Mouse (Mus musculus): ENCODE data around the gene Slc5a11. TPM values are rescaled to one million over a fixed set of nuclear protein-coding genes. Genes with fewer than 3 reads are reported as not detected.

The Slc5a11 gene
- polyA plus RNA-seq, 1 experiment, result not detected

DNA sequence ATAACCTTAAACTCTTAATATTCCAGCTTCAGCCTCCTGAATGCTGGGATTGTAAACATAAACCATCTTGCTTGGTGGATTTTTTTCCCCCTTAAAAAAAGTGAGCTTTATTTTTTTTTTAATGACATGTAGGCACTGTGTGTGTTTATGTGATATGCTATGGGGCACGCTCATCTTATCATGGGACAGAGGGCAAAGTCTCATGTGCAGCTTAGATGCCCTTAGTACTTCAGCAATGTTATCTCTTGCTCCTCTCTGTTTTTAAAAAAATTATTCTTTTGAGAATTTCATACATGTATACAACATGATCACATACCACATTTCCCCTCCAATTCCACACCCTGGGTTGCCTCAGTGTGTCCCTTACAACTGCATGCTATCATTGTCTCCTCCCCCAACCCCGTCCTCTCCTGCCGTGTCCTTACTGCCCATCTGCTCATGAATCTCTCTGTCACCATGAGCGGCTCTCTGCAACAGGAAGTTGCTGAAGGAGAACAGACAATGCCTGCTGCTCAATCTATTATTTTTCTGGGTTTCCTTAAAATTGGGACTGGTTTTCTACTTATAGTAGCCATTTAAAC lies 32.0 kb downstream of the Slc5a11 start:
- no peak overlapping the region for H3K27ac ChIP-seq (ENCODE audit: insufficient read depth, low read depth, low read length)
- H3K4me3 ChIP-seq (ENCODE audit: insufficient read depth, low read depth, low read length), result no peak overlapping the region
- TF ChIP-seq CTCF (IDR thresholded peaks at IDR 0.05; ENCODE audit: insufficient read depth, low read depth, low read length), result no peak
- TF ChIP-seq POLR2A (IDR thresholded peaks at IDR 0.05; ENCODE audit: insufficient read depth, low read depth, low read length), result no peak
- no peaks in the 10 kb centered on the region for H3K4me1 ChIP-seq (ENCODE audit: control insufficient read depth, insufficient read depth, low read length)
- 87% methylated on average over 4 of the region's 4 CpGs for WGBS

DNA sequence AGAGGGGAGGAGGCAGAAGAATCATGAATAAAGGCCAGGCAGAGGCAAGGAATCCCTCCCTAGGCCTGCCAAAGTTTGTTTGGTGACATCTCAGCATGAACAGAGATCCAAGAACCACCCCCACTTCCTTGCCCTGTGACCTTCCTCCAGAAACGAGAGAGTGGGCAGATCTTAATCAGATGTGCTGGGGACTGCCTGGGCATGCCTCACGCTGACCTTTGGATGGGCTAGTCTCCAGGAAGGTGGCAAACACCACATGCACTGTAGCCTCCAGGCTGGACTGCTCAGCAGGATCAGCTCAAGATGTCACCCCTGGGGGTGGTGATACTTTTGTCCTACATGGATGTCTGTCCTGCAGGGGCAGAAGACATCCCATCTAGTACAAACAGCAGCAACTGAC lies 33.6 kb downstream of the Slc5a11 start:
- H3K27ac ChIP-seq (ENCODE audit: insufficient read depth, low read depth, low read length), result no peak overlapping the region
- WGBS, result 42% methylated on average over 2 of the region's 2 CpGs
- H3K4me1 ChIP-seq (ENCODE audit: control insufficient read depth, insufficient read depth, low read length), result no peaks in the 10 kb centered on the region
- no peak overlapping the region for H3K4me3 ChIP-seq (ENCODE audit: insufficient read depth, low read depth, low read length)
- no peak for TF ChIP-seq CTCF (IDR thresholded peaks at IDR 0.05; ENCODE audit: insufficient read depth, low read depth, low read length)
- TF ChIP-seq POLR2A (IDR thresholded peaks at IDR 0.05; ENCODE audit: insufficient read depth, low read depth, low read length), result no peak

DNA sequence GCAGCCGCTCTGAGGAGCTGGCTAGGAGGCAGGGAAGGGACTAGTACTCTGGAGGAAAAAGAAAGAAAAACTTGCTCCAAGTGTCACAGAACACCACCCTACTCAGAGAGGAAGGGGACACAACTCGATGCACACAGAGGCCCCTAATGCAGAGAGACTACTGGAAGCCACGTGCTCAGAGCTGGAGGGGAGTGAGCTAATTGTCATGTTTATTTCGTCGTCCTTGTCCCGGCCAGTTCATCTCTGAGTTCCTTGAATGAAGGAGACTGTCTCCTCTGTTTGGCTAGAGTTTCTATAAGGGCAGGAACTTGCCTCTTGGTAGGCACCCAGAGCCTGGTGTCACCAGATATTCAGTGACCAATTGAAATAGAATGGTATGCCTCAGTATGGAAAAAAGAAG lies 36.8 kb downstream of the Slc5a11 start:
- H3K4me3 ChIP-seq (ENCODE audit: insufficient read depth, low read depth, low read length), result no peak overlapping the region
- 65% methylated on average over 6 of the region's 6 CpGs for WGBS
- TF ChIP-seq CTCF (IDR thresholded peaks at IDR 0.05; ENCODE audit: insufficient read depth, low read depth, low read length) (no peak), POLR2A (IDR thresholded peaks at IDR 0.05; ENCODE audit: insufficient read depth, low read depth, low read length) (no peak)
- H3K4me1 ChIP-seq (ENCODE audit: control insufficient read depth, insufficient read depth, low read length), result no peaks in the 10 kb centered on the region
- H3K27ac ChIP-seq (ENCODE audit: insufficient read depth, low read depth, low read length), result no peak overlapping the region

DNA sequence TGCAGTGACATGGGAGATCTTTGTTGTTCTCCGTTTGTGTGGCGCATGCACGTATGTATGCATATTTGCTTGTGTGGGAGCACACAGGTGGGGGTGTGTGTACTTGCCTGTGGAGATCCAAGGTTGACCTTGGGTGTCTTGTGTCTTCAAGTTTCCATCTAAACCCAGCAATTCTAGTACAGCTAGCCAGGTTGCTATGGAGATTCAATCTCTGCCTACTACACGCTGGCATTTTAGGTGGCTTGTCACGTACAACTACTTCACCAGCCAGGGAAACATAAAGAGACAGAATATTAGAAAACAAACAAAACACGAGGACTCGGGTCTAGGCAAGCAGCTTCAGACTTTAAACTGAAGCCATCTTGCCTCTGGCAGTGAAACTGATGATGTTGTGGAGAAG lies 38.8 kb downstream of the Slc5a11 start:
- TF ChIP-seq CTCF (IDR thresholded peaks at IDR 0.05; ENCODE audit: insufficient read depth, low read depth, low read length), result no peak
- no peak for TF ChIP-seq POLR2A (IDR thresholded peaks at IDR 0.05; ENCODE audit: insufficient read depth, low read depth, low read length)
- no peak overlapping the region for H3K27ac ChIP-seq (ENCODE audit: insufficient read depth, low read depth, low read length)
- no peaks in the 10 kb centered on the region for H3K4me1 ChIP-seq (ENCODE audit: control insufficient read depth, insufficient read depth, low read length)

DNA sequence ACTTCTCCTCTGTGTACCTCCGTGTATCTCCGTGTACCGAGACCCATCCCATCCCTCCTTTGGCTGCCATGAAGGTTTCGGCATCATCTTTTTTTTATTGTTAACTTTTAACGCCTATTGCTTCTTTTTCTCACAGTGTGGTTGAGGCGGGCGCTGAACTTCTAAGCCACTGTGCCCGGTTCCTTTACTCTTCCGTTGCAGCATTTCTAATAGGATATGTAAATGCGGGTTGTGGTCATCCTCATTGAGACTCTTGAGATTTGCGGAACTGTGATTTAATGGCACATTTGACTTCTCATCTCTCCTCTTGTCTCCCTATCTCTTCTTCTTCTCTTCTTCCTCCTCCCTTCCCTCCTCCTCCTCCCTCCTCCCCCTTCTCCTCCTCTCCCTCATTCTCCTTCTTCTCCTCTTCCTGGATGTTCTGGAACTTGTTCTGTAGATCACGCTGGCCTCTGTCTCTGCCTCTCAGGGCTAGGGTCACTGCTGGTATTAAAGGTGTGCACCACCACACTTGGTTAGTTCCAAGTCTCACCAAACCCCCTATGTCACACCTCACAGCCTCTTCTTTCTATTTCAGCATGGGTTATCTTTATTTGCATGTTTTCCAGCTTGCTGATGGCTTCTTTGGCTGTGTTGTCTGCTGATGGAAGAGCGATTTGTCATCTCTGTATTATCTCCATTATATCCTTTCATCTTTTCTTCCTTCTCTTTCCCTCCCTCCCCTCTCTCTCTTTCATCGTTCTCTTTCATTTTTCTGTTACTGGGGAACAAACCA lies 39.8 kb downstream of the Slc5a11 start:
- H3K4me1 ChIP-seq (ENCODE audit: control insufficient read depth, insufficient read depth, low read length), result no peaks in the 10 kb centered on the region
- H3K4me3 ChIP-seq (ENCODE audit: insufficient read depth, low read depth, low read length), result no peak overlapping the region
- H3K27ac ChIP-seq (ENCODE audit: insufficient read depth, low read depth, low read length), result no peak overlapping the region
- TF ChIP-seq POLR2A (IDR thresholded peaks at IDR 0.05; ENCODE audit: insufficient read depth, low read depth, low read length) (no peak), CTCF (IDR thresholded peaks at IDR 0.05; ENCODE audit: insufficient read depth, low read depth, low read length) (no peak)
- WGBS, result 89% methylated on average over 14 of the region's 14 CpGs

More for the DNA sequence above, 38.8 kb downstream of the Slc5a11 start:
- no peak overlapping the region for H3K4me3 ChIP-seq (ENCODE audit: insufficient read depth, low read depth, low read length)
- WGBS, result 61% methylated on average over 7 of the region's 7 CpGs

DNA sequence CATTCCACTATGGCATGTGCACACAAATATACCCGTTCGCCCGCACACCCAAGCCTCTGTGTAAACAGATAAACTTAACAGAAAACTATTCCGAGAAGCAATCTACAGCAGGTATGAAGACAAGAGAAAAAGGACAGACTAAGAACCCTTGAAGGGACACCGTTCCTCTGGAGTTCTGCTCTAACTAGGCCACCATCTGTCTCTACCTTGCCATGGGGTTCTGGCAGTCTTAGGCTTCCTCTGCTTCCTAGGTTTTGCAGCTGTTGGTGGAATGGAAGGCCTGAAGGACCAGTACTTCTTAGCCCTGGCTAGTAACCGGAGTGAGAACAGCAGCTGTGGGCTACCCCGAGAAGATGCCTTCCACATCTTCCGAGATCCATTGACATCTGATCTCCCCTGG lies 43.5 kb downstream of the Slc5a11 start:
- no peak overlapping the region for H3K4me3 ChIP-seq (ENCODE audit: insufficient read depth, low read depth, low read length)
- H3K27ac ChIP-seq (ENCODE audit: insufficient read depth, low read depth, low read length), result no peak overlapping the region
- 97% methylated on average over 8 of the region's 8 CpGs for WGBS
- TF ChIP-seq CTCF (IDR thresholded peaks at IDR 0.05; ENCODE audit: insufficient read depth, low read depth, low read length) (no peak), POLR2A (IDR thresholded peaks at IDR 0.05; ENCODE audit: insufficient read depth, low read depth, low read length) (no peak)
- no peaks in the 10 kb centered on the region for H3K4me1 ChIP-seq (ENCODE audit: control insufficient read depth, insufficient read depth, low read length)

DNA sequence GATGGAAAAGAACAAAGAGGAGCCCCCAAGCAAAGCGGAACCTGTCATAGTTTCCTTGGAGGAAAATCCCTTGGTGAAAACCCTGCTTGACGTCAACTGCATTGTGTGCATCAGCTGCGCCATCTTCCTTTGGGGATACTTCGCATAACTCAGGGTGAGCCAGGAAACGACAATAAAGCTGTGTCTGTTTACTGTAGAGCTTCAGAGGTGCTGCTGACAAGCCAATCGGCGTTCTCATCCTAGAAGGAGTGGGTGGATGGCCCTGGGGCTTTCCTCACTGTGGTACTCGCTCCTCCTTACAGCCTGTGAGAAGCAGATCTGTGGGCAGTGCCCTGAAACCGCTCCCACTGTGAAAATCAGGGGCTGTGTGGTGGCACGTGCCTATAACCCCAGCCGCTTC lies 58.5 kb downstream of the Slc5a11 start:
- H3K4me1 ChIP-seq (ENCODE audit: control insufficient read depth, insufficient read depth, low read length), result no peaks in the 10 kb centered on the region
- WGBS, result 51% methylated on average over 11 of the region's 11 CpGs
- TF ChIP-seq POLR2A (IDR thresholded peaks at IDR 0.05; ENCODE audit: insufficient read depth, low read depth, low read length) (no peak), CTCF (IDR thresholded peaks at IDR 0.05; ENCODE audit: insufficient read depth, low read depth, low read length) (no peak)
- no peak overlapping the region for H3K27ac ChIP-seq (ENCODE audit: insufficient read depth, low read depth, low read length)
- no peak overlapping the region for H3K4me3 ChIP-seq (ENCODE audit: insufficient read depth, low read depth, low read length)

DNA sequence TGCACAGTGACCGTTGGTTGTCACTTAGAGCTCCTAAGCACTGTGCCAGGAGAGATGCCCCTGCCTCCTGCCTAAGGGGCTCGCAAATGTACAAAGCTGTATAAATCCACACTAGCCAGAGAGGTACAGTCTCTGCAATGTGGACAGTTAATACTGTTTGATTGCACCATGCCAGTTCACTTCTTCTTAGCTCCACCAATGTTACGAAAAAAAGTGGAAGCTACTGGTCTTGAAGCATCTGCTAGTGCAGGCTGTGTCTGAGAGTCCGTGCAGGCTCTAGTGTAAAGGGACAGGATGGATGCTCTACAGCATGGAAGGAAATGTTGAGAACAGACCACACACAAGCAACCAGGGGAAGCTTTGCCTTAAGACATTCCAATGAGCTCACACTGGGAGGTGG lies 62.0 kb downstream of the Slc5a11 start:
- Histone ChIP-seq H3K4me3 (ENCODE audit: insufficient read depth, low read depth, low read length) (no peak overlapping the region), H3K4me1 (ENCODE audit: control insufficient read depth, insufficient read depth, low read length) (no peaks in the 10 kb centered on the region), H3K27ac (ENCODE audit: insufficient read depth, low read depth, low read length) (no peak overlapping the region)
- TF ChIP-seq POLR2A (IDR thresholded peaks at IDR 0.05; ENCODE audit: insufficient read depth, low read depth, low read length) (no peak), CTCF (IDR thresholded peaks at IDR 0.05; ENCODE audit: insufficient read depth, low read depth, low read length) (no peak)
- WGBS, result 76% methylated on average over 4 of the region's 4 CpGs

DNA sequence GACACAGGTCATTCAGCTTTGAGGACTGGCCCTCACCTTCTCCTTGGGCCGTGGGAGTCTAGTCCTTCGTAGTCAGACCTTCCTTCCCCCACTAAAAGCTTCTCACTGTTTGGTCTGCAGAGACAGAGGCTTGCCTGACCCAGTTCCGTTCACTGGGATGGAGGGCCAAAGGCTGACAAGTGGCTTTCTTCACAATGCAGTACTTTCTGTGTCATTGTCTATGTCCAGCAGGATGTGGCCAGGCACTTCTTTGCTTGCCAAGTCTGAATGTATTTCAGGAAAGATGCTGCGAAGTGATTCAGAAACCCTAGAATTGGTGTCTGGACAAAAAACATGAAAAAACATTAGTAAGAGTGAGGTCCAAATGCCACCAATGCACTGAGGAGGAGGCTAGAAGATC lies 65.2 kb downstream of the Slc5a11 start:
- TF ChIP-seq CTCF (IDR thresholded peaks at IDR 0.05; ENCODE audit: insufficient read depth, low read depth, low read length), result no peak
- no peak for TF ChIP-seq POLR2A (IDR thresholded peaks at IDR 0.05; ENCODE audit: insufficient read depth, low read depth, low read length)
- no peak overlapping the region for H3K27ac ChIP-seq (ENCODE audit: insufficient read depth, low read depth, low read length)

More for the DNA sequence above, 65.2 kb downstream of the Slc5a11 start:
- Histone ChIP-seq H3K4me3 (ENCODE audit: insufficient read depth, low read depth, low read length) (no peak overlapping the region), H3K4me1 (ENCODE audit: control insufficient read depth, insufficient read depth, low read length) (no peaks in the 10 kb centered on the region)
- WGBS, result 60% methylated on average over 4 of the region's 4 CpGs

All from olfactory bulb, adult 2 months (tissue).